28 mouse cellular contexts compared by ENCODE assay signal in the genomic region with DNA sequence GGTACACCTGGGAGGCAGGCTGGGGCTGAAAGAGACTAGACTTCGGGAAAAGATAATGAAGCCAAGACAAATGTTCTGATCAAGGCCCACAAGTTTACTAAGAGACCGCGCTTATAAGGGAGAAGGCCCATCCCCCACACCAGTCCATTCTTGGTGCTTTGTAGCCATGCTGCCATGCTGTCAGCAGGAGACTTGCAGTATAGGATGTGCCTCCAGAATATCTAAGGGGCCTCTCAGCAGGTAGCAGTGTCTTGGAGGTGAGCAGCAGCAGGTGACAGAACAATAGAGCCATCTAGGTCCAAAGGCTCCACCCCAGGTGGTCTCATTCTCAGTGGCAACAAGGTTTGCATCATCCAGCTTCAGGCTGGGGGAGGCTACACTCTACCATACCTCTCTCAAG. TPM values are rescaled to one million over a fixed set of nuclear protein-coding genes. Genes with fewer than 3 reads are reported as not detected.
DNase-seq lines count a peak whose midpoint lies in the region; ATAC-seq lines count a peak whose summit lies in the region.
"Had no signal": no experiment of that assay in that cellular context is flagged by ENCODE, and none has a peak within 500 bp of the region (broad histone marks: within the 10 kb centered on the region; RNA-seq: fewer than 3 reads in every experiment).

No protein-coding gene starts in this region.

- H3K27ac ChIP-seq in heart, embryonic 12.5 days (ENCODE audit: poor library complexity, severe bottlenecking): no peak overlapping the region
- H3K27ac ChIP-seq: embryonic facial prominence, embryonic 13.5 days; embryonic facial prominence, embryonic 15.5 days; forebrain, embryonic 10.5 days; forebrain, embryonic 12.5 days had no signal

- H3K27me3 ChIP-seq in heart, embryonic 12.5 days (replicated peaks): no peaks in the 10 kb centered on the region
- H3K27me3 ChIP-seq: CH12.LX; embryonic facial prominence, embryonic 13.5 days; embryonic facial prominence, embryonic 15.5 days; forebrain, embryonic 12.5 days had no signal

- DNase-seq in heart, adult 11 months: peak; percentile 55
- DNase-seq in R1 (ENCODE audit: low read depth, low spot score): peak; percentile 71
- no peak for DNase-seq in T-cell, adult 2 months (ENCODE audit: low spot score)
- no peak for DNase-seq in kidney, adult 9 months
- DNase-seq: adrenal gland, adult 2 months; adrenal gland, postnatal 10 days; adrenal gland, postnatal 25 days; B cell, adult 2 months; cerebellum, adult 11 months; cerebellum, adult 18-20 months; cerebellum, adult 8-10 months; cerebellum, adult 9-11 months; cerebellum, postnatal 14 days; cerebellum, postnatal 36 days; embryo, embryonic 11 days had no signal

- no peak for ATAC-seq in heart, embryonic 12.5 days (ENCODE audit: insufficient number of reproducible peaks, low FRiP score)
- ATAC-seq: CD4-positive, CD25-positive, alpha-beta regulatory T cell, adult 4 months; forebrain, embryonic 14.5 days; forebrain, embryonic 16.5 days; Patski had no signal

- H3K36me3 ChIP-seq in heart, embryonic 12.5 days: no peaks in the 10 kb centered on the region
- H3K36me3 ChIP-seq: embryonic facial prominence, embryonic 13.5 days; embryonic facial prominence, embryonic 15.5 days; forebrain, embryonic 10.5 days; forebrain, embryonic 12.5 days; G1E had no signal

- H3K9ac ChIP-seq in heart, embryonic 12.5 days: no peak overlapping the region
- H3K9ac ChIP-seq: embryonic facial prominence, embryonic 13.5 days; embryonic facial prominence, embryonic 15.5 days; forebrain, embryonic 12.5 days had no signal

- no peaks in the 10 kb centered on the region for H3K4me1 ChIP-seq in heart, embryonic 12.5 days (replicated peaks)
- H3K4me1 ChIP-seq: embryonic facial prominence, embryonic 13.5 days; embryonic facial prominence, embryonic 15.5 days; forebrain, embryonic 10.5 days; forebrain, embryonic 12.5 days had no signal

- H3K9me3 ChIP-seq in heart, embryonic 12.5 days (replicated peaks): peaks cover 34% of the 10 kb centered on the region

- H3K4me2 ChIP-seq in heart, embryonic 12.5 days: no peak overlapping the region
- H3K4me2 ChIP-seq: embryonic facial prominence, embryonic 13.5 days; embryonic facial prominence, embryonic 15.5 days; forebrain, embryonic 12.5 days had no signal

- 77% methylated on average over 3 of the region's 3 CpGs for WGBS in heart, embryonic 12.5 days

- H3K4me3 ChIP-seq in heart, embryonic 12.5 days: no peak overlapping the region
- H3K4me3 ChIP-seq: embryonic facial prominence, embryonic 13.5 days; embryonic facial prominence, embryonic 15.5 days; erythroblast, embryonic 14.5 days; forebrain, embryonic 10.5 days; forebrain, embryonic 12.5 days had no signal

RNA-seq across cellular contexts. Expression of a gene that starts 16.9 kb away (rescaled TPM):
- 0.11 and 0.57 TPM in 2 replicates for polyA plus RNA-seq in heart, embryonic 12.5 days (2016; fragmentation: Nextera tagmentation; extraction: Ambion mirVana)
- polyA plus RNA-seq: adrenal gland, adult 2 months; brain, embryonic 14.5 days; erythroblast, embryonic 14.5 days; G1E had no signal

RNA-seq across cellular contexts. Expression of a gene that starts 28.3 kb away (rescaled TPM):
- 122 and 132 TPM in 2 replicates for polyA plus RNA-seq in heart, embryonic 12.5 days (2016; fragmentation: Nextera tagmentation; extraction: Ambion mirVana)

Comparison
In these comparisons a context has a peak if more than half of its experiments do, and no peak if none do; other contexts are left out.
1. DNase-seq: peak in heart, adult 11 months (single experiment) and R1 (single experiment); none in T-cell, adult 2 months (single experiment) and kidney, adult 9 months (single experiment).